Mouse (Mus musculus) left cerebral cortex, adult 11 months (tissue): ENCODE data around the gene Tmem239.

ENCODE experiments used
- DNase-seq: peaks from one replicate; pipeline ENCODE4 v3.0.0; 2022; ENCODE audit warnings: low spot score

Gene Tmem239

DNA sequence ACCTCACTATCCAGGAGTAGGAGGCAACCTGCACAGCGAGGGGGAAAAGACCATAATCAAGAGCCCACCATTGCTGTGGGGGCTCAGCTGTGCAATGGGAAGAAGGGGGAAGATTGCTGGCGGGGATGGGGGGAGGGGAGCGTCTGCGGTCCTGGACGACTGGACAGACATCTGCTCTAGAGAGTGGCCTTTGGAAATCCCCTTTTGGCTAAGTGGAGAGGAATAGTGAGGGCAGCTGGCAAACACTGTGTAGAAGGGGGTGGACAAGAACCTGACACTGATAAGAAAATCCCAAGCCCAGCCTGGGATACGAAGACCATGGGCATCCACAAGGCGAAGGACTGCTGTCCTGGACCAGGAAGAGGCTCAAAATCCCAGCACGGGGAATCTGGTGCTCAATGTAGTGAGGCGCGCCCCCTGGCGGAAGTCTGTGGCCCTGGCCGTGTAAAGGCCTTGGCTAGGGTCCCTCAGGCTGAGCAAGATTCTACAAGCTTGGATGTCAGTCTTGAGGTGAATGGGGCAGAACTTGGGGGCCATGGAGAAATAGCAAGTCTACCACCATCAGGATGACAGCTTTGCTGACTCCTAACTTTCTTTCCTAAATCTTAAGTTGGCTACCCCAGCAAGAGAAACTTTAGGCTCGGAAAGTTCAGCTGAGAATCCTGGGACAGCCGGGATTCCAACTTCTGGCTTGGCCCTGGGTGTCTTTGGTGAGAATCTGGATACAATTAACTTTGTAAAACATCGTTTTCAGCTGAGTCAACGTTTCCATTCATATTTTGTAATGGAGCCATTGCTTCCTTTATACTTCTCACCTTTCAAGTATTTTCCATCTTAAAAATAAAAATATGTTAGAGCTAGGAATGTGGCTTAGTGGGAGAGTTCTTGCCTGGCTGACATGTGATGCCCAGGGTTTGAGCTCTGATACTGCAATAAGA, 5.5 kb downstream of the Tmem239 start:
- peak; percentile 63 for DNase-seq

DNA sequence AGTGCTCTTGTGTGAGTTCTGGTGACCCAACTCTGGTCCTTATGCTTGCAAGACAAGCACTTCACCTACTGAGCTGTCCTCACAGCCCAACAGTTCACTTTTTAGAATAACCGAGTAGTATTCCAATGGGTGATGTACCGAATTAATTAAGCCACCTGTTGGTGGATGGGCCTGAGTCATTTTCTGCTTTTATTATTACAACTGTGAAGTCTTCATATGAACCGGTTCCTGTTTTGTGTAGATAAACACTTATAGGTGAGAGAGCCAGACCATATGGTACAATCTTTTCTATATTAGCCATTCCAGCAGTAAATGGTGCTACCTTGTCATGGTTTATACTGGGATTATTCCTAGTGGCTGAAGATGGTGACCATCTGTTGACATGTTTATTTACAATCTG, 6.5 kb downstream of the Tmem239 start:
- no peak for DNase-seq

DNA sequence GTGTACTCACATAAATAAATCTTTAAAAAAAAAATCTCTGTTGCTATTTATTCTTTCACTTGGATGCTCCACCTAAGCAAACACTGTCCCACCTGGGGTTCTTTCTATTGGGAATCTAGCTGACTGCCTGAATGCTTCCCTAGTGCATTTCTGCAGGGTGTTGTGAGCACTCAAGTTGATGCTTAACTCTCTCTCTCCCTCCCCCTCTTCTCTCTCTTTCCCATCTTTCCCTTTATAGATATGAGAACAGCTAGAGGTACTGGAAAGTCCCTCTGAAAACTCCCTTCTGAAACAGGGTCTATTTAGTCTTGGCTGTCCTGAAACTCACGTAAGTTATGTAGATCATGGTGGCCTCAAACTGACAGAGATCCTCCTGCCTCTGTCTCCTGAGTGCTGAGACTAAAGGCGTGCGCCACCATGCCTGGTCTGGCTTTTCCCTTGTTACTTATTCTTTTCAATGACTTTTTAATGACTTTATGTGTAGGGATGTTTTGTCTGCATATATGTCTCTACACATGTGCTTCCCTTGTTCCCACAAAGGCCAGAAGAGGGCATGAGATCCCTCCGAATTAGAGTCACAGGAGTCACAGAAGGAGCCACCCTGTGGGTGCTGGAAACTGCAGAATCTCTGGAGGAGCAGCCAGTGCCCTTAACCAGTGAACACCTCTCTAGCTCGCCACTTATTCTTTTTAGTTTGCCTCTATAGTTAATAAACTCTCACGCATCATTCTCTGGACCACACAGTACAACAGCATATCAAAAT, 8.0 kb downstream of the Tmem239 start:
- no peak for DNase-seq

DNA sequence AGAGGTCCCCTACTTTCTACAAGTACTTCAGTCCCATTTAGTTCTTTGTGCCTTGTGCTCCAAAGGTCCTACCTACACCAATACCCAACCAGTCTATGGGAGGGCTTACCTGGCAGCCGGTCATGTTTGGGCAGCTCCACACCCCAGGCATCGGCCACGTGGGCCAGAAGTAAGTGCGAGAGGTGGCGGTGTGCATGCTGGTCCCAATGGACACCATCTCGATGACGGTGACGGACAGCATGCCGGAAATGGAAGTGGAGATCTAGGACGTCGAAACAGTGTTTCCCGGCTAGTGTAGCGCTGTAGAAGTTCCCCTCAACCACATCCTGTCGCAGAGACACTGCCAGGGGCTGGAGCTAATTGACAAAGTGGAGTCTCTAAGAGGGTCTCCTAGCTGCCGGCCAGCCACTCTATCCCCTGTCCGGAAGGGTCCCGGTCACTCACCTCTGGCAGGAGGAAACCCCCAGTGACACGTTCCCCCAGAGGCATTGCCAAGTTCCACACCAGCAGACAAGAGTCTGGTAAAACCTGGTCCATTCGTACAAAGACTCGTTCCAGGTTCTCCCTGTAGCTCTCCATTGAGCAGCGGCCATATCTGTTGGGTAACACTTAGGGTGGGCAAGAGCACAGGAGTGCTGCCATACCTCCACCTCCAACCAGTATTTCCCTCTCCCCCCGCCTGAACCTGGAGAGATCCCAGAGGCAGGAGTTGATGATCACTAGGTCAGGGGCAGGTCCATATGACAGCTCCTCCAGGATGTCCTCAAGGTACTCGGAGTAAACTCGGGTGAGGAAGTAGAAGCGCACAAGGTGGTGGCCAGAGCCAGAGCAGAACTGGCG, 15.7 kb downstream of the Tmem239 start:
- no peak for DNase-seq

DNA sequence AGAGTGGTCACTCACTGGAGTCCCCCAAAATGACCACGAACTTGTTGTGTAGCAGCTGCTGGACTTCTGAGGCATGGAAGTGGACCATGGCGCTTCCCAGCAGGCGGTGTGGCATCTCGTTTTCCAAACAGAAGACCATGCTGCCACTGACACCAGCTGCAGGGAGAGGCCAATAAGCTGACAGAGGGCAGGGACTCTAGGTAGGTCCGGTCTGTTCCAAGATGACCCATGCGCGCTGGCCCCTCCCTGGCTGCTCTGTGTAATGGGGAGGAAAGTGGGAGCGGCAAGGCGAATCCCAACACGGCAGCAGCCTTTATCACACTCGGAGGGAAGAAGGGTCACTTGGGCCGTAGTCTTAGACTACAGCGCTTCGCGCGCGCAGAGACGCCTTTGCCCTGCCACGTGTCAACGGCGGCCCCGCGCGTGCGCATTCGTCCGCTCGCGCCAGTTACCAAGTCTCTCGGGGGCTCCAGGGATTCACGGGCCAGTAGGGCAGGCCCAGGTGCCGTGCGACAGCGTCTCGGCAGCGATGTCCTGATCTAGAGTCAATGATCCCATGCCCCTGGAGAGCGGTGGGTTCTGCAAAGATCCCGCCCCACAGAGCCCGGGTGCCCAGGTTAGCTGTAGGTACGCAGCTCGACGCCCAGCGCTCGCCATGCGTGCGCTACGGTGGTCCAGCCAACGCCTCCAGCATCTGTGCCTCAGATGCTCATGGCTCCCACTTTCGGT, 17.3 kb downstream of the Tmem239 start:
- peak; percentile 76 for DNase-seq

DNA sequence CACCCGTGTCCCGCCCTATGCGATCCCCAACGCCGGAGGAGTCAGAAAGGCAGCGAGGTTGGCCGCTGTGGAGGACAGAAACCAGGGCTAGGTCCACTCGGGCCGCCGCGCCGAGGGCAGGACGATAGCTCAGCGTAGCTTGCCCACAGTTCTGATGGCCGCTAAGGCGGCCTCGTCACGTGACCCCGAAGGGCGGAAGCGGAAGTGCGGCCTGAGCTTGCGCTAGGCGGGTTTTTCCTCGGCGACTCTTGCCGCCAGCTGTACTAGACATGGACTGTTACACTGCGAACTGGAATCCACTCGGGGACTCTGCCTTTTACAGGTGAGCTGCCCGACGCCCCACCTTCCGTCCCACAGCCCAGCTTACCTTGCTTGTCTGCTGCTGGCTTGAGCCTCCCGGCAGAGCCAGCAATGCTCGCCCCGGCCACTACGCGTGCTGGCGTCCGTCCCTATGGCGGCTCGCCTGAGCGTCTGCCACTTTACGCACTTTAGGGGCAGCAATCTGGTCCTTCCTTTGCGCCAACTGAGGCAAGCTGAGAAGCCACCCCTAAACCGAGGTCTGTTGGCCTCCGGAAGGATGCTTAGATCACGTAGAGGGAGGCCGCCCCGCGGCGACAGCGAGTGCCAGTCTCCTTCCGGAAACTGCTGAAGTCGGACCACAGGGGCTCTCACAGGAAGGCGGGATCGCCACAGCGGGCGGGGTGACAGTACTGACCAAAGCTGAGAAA, 18.0 kb downstream of the Tmem239 start, which contains the start of the genes Vps16 and Pced1a:
Vps16 (plus strand) TSS at position 214 of the 728 bp plus-strand sequence.
Pced1a (minus strand) TSS at position 576 of the 728 bp plus-strand sequence.
- DNase-seq, result peak; percentile 89

DNA sequence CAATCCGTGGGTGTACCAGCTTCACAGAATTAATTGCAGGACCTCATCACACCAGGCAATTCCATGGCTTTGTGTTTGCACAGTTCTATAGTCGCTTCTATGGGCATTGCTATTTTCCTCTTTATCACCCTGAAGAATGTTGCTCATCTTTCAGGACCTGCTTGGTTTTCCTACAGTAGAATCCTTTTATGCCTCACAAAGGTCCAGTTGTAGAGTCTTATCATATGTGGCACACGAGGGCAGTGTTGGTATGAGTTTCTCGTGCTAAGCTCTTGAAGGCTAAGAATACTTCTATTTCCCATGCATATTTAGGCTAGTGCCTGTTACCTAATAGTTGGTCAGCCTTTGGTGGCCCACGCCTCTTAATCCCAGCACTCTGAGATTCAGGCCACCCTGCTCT, 18.8 kb downstream of the Tmem239 start:
- no peak for DNase-seq

DNA sequence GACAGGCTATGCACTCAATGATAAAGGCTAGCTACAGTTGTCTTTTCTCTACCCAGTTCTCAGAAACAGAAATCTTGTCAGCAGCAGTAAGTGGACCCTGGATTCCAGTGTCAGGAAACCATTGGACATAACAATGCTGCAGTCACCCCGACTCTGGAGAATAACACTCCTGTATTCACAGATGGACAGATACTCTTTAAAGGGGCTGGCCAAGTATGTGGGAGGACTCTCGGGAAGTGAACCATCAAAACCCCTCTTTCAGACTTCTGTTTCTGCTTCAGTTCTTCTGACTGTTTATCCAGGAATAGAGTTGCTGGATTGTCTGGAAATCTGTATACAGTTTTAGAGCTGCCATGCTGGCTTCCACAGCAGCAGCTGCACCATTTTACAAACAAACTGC, 23.6 kb downstream of the Tmem239 start:
- DNase-seq, result no peak

DNA sequence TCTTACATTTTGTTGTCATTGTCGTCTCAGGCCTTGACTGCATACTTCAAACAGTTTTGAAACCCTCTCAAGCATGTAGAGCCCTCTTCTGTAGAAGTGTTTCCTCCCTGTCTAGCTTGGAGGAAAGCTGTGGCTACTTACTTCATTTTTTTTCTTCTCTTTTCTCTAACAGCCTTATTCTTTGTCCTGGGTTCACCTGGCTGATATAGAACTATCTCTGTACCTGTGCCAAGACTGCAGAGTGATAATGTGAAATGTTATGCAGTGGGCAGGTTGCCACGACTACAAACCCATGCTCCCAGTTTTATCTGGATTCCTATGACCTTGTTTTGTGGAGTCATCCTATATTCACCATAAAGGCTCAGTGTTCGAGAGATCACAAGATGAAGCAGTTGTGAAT, 24.2 kb downstream of the Tmem239 start:
- DNase-seq, result no peak

DNA sequence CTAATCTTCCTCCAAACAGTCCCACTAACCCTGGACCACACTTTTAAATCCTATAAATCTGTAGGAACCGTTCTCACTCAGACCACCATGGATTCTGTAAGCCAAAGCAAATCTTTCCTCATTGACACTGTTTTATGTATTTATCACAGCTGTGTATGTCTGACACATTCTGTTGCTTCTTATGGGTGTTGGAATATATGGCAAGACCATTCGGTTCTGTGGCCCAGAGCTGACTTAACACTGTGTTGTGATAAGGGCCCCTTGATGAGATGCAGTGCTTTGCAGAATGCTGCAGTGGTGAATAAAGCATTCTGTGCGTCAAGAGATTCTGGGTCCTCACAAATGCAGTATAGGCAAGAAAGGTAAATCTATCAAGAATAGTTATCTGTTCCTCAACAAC, 25.9 kb downstream of the Tmem239 start:
- DNase-seq, result no peak

DNA sequence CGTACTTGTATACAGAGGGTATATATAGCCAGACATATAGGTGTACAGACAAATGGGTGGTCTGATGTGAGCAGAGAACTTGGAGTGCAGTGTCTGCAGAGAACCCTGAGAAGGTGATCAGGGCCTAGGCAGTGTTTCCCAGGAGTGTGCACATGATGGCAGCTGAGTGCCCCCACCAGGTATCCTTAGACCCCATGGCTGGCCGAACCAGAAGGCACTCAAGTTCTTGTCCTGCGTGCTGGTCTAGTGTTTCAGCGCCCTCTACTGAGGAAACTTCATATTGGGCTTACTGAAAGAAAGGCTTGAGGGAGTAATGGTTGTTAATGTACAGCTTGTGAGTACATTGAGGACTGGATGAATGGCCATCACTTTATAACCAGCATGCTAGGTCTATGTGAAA, 26.9 kb downstream of the Tmem239 start:
- no peak for DNase-seq

DNA sequence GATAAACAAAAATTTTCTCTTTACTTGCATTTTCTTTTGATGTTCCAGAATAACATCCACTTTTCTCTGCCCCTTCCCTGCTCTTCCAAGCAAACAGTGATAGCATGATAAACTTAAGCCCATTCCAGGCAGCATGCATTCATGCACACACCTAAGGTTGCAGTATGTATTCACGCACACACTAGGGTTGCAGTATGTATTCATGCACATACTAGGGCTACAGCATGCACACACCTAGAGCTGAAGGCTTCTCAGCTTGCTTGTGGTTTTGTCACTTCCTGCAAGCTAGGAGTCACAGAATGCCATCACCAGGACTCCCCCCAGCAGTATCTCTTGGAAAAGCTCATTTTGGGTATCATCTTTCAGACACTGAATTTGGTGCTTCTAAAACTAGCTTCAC, 30.5 kb downstream of the Tmem239 start:
- DNase-seq, result no peak

DNA sequence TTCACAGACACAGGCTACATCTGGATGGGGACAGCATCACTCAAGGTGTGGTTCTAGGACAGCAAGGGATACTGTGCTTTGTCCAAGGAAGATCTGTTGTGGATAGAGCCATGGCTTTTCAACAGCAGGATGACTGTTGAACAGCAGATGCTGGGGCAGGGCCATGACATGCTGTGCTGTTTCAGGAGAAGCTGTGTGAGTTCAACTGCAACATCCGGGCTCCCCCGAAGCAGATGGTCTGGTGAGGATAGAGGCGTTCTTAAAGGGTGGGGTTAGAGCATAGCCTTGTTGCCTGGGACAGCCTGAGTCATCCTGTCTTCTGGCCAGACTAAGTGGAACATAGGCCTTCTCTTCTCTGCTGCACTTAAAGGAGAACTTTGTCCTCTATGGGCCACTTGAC, 32.6 kb downstream of the Tmem239 start:
- DNase-seq, result no peak

DNA sequence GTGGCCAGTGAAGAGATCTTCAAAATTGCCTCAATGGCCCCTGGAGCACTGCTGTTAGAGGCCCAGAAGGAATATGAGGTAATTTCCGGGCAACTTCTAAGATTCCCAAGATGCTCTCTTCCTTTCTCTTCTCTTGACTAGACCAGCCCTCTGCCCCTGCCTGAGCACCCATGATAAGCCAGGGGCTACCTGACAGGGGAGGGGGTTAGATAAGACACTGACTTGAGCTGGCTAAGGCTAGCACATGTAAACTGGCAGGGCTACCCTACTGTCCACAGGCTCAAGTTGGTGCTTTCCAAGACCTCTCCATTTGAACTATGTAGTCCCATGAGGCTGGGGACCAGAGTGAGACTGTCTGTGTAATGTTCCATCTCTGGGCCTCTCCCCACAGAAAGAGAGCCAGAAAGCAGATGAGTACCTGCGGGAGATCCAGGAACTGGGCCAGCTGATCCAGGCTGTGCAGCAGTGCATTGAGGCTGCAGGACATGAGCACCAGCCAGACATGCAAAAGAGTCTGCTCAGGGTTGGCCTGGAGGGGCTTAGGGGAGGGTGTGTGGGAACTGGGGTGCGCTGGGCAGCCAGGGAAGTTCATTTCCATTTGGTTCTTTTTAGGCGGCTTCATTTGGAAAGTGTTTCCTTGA, 33.7 kb downstream of the Tmem239 start:
- no peak for DNase-seq

DNA sequence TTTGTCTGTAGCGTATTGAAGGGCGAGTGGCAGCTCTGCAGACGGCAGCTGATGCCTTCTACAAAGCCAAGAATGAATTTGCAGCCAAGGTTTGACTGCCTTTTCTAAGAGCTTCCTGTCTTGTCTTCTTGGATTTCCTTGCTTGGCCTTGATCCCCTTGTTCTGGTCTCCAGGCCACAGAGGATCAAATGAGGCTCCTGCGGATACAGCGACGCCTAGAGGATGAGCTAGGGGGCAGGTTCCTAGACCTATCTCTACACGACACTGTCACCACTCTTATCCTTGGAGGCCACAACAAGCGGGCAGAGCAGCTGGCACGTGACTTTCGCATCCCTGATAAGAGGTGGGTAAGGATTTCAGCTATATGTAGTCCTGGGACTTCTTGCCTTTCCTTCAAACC, 35.9 kb downstream of the Tmem239 start:
- DNase-seq, result no peak

DNA sequence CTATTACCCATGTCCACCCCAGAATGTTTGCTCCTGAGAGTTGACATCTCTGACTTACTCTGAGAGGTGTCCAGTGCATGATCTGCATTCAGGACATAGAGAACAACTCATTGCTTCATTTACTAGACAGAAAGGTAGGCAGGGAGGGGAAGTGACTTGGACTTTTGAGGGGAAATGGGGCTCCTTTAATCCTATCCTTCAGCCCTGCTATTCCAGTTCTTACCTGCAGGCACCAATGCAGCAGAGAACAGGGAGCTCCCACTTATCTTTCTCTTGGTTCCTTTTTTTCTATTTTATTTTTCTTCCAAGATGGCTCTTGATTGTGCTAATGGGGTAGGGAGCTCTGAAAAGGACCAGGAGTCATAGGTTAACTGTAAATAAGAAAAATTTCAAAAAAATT, 42.2 kb downstream of the Tmem239 start:
- no peak for DNase-seq

DNA sequence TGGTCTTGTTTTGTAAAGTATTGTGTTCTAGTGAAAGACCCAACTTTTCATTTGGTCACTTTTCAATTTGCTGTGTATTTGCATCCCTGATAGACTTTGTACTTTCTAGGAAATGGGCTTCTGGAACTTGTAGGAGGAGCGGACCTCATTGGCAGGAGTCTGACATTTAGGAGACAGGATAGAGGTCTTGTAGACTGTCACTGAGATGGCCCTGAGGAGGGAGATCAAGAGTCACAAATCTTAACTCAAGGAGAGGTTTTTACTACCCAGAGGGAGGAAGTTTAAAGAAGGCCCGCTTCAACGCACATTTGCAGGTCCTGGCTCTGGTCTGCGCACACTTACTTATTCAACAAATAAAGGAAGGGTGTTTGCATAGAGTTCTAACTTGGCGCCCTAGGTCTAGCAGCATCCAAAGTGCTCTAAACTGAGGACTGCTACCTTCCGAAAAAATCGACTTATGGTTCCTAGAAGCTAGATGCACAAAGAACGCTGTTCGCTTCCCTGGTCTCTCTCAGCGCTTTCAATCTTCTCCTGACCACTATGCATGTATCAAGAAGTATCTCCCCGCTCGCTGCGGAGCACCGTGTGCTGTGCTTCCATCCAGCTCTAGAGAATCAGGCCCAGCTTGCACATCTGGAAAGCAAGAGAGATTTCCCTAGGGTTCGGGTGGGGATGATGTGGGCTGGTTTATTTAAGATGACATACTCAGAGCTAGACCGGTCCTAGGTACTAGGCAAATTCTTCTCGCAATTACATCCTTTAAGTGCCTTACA, 42.9 kb downstream of the Tmem239 start:
- DNase-seq, result no peak

DNA sequence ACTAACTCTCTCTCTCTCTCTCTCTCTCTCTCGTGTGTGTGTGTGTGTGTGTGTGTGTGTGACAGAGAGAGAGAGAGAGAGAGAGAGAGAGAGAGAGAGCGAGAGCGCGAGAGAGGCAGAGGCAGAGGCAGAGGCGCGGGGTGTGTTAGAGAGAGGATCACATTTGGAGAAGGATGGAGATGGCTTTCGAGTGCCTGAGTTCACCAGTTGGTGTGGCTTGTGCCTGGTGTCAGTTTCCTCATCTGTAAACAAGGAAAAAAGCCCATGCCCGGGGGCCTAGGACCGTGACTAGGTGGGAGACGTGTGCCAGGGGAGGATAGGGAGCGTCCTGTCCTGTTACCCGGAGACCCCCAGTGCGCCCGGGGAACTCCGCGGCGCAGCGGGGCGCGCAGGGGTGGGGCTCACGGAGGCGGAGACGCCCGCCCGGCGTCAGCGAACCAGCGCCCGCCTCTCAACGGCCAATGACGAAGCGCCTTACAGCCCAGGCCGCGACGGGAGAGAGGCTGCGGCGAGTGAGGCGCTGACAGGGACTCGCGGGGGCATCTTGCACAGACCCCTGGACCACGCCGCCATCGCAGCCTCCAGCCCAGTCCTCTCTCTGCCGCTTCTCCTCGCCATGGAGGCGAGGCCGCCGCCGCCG, 43.6 kb downstream of the Tmem239 start, which contains the start of gene Ptpra:
Ptpra (plus strand) TSS at position 485 of the 640 bp plus-strand sequence.
- DNase-seq, result peak; percentile 82

DNA sequence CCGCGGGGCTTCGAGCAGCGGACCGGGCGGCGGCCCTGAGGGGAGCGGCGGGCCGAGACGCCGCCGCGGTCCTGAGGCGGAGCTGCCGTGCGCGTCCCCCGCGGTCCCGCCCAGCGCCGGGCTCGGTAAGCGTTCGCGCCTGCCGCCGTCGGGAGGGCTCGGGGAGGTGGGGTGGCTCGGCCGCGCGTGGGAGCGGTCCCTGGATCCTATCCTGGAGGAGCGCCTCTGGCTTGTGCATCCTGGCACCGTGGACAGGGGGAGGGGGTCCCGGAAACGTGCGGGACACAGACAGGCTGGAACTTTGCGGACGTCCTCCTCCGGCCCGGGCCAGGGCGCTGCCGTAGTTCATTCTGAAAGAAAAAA, 44.1 kb downstream of the Tmem239 start:
- DNase-seq, result peak; percentile 57
